Mouse (Mus musculus) G1E (cell line): ENCODE measurements at regions not wholly inside any gene's neighbourhood (a gene's known extent, or its start where the extent isn't known, plus 50 kb on each side); places are given as distances from the start of the nearest gene placed in this dataset.

Experiments used
- ATAC-seq: 2 replicates; pipeline ENCODE4 v1.8.0; 2016; ENCODE audit warnings: mild to moderate bottlenecking; ENCODE audit not compliant: insufficient number of reproducible peaks, poor library complexity, low FRiP score, severe bottlenecking; ENCODE audit errors: extremely low read depth
- DNase-seq: peaks from one replicate; pipeline ENCODE4 v3.0.0; 2012; ENCODE audit warnings: low spot score
- H3K27me3 ChIP-seq: 2 replicates; pipeline ENCODE4 v1.6.1; 2012; ENCODE audit warnings: mild to moderate bottlenecking, low read length, inconsistent platforms; ENCODE audit not compliant: insufficient read depth
- H3K36me3 ChIP-seq: replicated peaks from 2 replicates; pipeline ENCODE3; 2012; ENCODE audit warnings: mild to moderate bottlenecking, inconsistent platforms
- H3K4me1 ChIP-seq: 2 replicates; pipeline ENCODE4 v1.6.1; 2012; ENCODE audit warnings: low read depth, low read length, inconsistent platforms, mixed read lengths; ENCODE audit not compliant: insufficient read depth
- H3K4me3 ChIP-seq: 2 replicates; pipeline ENCODE4 v1.5.1; 2012; ENCODE audit warnings: low read depth, mild to moderate bottlenecking, inconsistent platforms, low read length, moderate library complexity, mixed read lengths
- H3K9me3 ChIP-seq: replicated peaks from 2 replicates; pipeline ENCODE4 v1.6.1; 2012; ENCODE audit warnings: inconsistent platforms
- CTCF ChIP-seq: IDR thresholded peaks from 2 replicates; pipeline ENCODE4 v1.5.1; 2012; ENCODE audit warnings: low read depth, low read length, inconsistent platforms, mixed read lengths
- GATA1 ChIP-seq: IDR thresholded peaks from 2 replicates; pipeline ENCODE4 v1.6.1; 2012; ENCODE audit warnings: borderline replicate concordance, low read length, inconsistent platforms, mixed read lengths
- GATA2 ChIP-seq: IDR thresholded peaks from 2 replicates; pipeline ENCODE4 v1.6.1; 2012; ENCODE audit warnings: low read depth, low read length, inconsistent platforms, borderline replicate concordance
- POLR2AphosphoS5 ChIP-seq: IDR thresholded peaks from 2 replicates; pipeline ENCODE4 v1.6.1; 2012; ENCODE audit warnings: low read depth, low read length, inconsistent platforms; ENCODE audit not compliant: insufficient replicate concordance
- TAL1 ChIP-seq: conservative IDR thresholded peaks from 2 replicates; pipeline ENCODE4 v1.6.1; 2012; ENCODE audit warnings: low read depth, low read length, inconsistent platforms, mixed read lengths

DNA sequence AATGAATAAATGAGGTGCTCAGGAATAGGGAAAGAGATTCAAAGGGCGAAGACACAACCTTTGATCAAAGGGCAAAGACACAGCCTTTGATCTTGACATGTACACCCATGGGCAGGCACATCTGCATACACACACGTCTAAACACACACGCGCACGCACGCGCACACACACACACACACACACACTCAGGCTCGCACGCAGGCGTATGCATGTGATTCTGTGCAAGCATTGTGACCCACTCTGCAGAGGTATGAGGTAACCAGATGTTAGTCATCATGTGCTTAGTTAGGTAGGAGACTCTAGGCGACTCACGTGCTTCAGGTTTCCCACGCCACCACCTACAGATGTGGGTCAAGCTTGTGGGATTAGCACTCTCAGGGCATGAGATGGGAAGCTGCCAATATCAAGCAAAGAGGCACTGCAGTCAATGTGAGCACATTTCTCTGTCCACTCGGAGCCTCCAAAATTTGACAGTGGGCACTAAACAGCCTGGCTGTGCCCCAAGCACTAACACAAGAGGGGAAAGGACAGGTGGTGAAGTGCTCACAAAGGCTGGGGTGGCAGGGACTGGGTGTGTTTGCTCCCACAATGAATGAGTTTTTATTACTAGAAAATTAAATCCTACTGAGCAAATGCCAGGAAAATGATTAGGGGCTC is 123.3 kb upstream of the Slc44a1 start:
- TF ChIP-seq CTCF (no peak), TAL1 (no peak), GATA1 (no peak), GATA2 (no peak), POLR2AphosphoS5 (no peak)
- DNase-seq (no peak), ATAC-seq (no peak)
- Histone ChIP-seq H3K4me1 (peaks cover 8% of the 10 kb centered on the region), H3K36me3 (no peaks in the 10 kb centered on the region), H3K4me3 (no peak overlapping the region), H3K9me3 (no peaks in the 10 kb centered on the region), H3K27me3 (peaks cover 10% of the 10 kb centered on the region)

DNA sequence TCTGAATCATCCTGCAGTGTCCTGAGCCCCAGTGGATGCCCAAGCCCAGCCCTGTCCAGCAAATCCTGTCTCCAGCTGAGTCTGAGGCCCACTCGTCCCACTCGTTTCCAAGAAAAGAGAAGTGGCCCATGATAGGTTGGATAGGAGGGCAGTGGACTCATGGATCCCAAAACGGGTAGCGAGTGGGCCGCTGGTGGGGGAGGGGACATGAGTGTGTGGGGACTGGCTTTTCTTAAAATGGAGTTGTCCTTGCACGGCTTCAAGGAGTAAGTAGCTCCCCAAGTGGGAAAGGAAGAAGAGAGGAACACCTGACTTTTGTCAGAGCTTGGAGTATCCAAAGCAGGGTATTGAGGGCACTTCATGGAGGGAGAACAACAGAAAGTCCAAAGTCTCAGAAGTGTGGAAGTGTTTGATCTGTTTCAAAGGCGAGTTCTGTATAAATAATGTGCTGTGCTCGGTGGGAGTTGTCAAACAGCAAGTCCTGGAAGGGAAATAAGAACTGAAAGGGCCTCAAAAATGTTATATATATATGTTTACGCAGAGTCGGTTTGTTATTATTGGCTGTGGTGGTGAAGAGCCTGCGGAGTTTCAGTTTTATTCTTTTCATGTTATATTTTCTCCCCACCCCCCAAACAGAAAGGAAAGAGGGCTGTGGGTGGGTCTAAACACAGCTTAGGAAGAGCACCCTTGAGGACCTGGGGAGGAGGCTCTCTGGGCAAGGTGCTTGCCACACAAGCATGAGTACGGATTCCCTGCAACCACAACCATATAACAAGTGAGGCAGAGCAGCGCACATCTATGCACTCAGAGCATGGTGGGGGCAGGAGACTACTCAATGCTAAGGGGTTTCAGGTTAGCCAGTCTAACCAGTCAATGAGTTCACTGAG is 124.1 kb upstream of the Slc44a1 start:
- TF ChIP-seq CTCF (no peak), POLR2AphosphoS5 (no peak), GATA2 (no peak), GATA1 (no peak), TAL1 (no peak)
- Histone ChIP-seq H3K9me3 (no peaks in the 10 kb centered on the region), H3K36me3 (no peaks in the 10 kb centered on the region), H3K4me1 (peaks cover 5% of the 10 kb centered on the region), H3K27me3 (peaks cover 10% of the 10 kb centered on the region), H3K4me3 (no peak overlapping the region)
- ATAC-seq (no peak), DNase-seq (no peak)

DNA sequence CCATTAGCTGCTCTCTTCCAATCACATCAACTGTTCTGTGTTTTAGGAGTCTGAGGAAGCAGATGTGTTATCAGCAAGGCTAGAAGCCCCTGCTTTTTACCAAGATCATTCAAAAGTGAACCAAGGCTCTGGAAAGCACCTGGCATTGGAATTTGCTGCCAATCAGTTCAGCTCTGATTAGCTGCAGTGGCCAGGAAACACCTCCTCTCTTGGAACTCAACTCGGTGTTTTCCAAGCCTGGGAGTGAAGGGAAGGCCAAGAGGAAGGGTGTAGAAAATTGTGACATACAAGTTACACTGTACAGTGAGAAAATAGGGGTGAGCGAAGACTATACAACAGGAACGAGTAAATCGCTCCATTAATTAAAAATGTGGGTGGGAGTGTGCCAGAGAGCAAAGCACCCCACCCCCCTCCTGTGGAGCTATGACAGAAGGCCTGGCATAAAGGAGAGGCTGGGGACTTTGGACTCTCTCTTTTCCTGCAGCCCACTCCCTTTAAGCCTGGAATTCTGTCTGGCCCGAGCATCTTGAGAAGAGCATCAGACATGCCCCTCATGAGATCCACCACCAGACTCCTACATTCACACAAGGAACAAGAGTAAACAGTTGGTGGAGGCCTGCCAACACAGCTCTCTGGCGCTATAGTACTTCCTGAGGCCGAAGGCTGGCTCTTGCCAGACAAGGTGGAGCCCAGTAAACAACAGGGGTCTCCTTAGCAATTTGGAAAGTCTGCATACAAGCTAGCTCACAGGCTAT is 124.9 kb upstream of the Slc44a1 start:
- DNase-seq, result no peak
- H3K4me1 ChIP-seq, result peaks cover 2% of the 10 kb centered on the region; the same call in 1 of the 2 replicates
- H3K27me3 ChIP-seq, result peaks cover 10% of the 10 kb centered on the region
- TF ChIP-seq GATA2 (no peak), CTCF (no peak), GATA1 (no peak), TAL1 (no peak), POLR2AphosphoS5 (no peak)
- H3K4me3 ChIP-seq, result no peak overlapping the region
- H3K36me3 ChIP-seq, result no peaks in the 10 kb centered on the region
- no peaks in the 10 kb centered on the region for H3K9me3 ChIP-seq
- ATAC-seq, result no peak

DNA sequence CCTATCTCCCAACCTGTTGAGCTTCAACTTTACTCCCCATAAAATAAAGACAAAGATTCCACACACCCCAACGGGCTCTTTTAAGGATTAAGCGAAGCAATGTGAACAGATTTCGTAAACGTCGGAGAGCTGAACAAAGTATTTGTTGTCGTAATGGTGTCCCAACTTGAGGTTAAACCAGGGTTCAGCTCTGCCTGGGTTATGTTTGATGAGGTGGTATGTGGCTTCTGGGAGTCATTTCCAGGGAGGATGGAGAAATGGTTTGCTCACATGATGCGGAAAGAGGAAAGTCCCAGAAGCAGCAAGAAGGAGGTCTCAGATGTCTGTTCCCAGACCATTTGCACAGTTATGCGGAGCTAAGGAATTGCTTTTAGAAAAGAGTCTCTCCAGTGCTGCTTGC is 126.1 kb upstream of the Slc44a1 start:
- Histone ChIP-seq H3K4me1 (peaks cover 2% of the 10 kb centered on the region; the same call in 1 of the 2 replicates), H3K4me3 (no peak overlapping the region), H3K36me3 (no peaks in the 10 kb centered on the region), H3K27me3 (peaks cover 10% of the 10 kb centered on the region), H3K9me3 (no peaks in the 10 kb centered on the region)
- no peak for DNase-seq
- no peak for TF ChIP-seq CTCF
- TF ChIP-seq GATA2, result no peak
- no peak for TF ChIP-seq GATA1
- no peak for TF ChIP-seq TAL1
- no peak for TF ChIP-seq POLR2AphosphoS5
- ATAC-seq, result no peak

DNA sequence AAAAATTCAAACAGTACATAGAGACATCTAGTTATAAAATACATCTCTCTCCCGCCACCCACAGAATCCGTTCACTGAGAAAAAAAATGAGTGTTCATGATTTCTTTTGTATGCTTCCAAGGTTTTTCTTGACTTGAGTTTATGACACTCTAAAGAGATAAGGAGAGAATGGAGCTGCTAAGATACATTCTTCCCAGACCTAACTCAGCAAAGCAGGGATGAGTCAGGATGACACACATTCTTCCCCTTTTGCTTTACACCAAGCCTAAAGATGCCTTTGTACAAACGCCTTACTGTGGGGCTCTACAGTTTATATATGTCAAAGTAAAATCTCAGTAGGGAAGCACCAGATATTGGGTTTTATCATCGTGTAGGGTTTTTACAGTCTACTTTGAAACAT is 133.1 kb upstream of the Slc44a1 start:
- no peaks in the 10 kb centered on the region for H3K36me3 ChIP-seq
- peaks cover 6% of the 10 kb centered on the region for H3K27me3 ChIP-seq
- no peak for ATAC-seq
- no peaks in the 10 kb centered on the region for H3K9me3 ChIP-seq
- H3K4me3 ChIP-seq, result no peak overlapping the region
- H3K4me1 ChIP-seq, result no peaks in the 10 kb centered on the region; the same call in 1 of the 2 replicates
- no peak for DNase-seq
- TF ChIP-seq POLR2AphosphoS5 (no peak), GATA1 (no peak)

DNA sequence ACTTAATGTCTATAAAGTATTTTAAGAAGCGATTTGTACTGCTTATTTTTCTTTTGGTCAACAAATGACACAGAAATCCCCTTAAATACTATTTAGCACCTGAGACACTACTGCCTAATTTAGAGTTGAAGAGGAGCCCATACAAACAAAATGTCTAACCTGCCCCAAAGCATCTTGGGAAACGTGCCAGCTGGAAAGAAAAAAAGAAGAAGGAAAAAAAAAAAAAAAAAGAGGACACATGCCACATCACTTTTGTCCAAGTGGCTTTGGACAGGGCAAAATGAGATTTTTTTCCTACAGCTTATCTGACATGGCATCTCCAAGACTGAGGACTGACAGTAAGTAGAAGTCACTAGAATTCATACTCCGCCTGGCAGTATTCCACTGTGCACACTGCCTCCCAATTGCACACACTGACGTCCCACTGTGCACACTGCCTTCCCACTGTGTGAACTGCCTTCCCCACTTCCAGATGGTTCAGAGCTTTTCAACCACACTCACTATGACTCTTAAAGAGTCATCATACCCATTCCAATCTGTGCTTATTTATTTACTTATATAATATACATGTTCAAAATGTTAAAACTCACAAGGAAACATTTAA is 135.3 kb upstream of the Slc44a1 start:
- DNase-seq (no peak), ATAC-seq (no peak)
- no peaks in the 10 kb centered on the region for H3K36me3 ChIP-seq
- H3K27me3 ChIP-seq, result peaks cover 7% of the 10 kb centered on the region
- H3K9me3 ChIP-seq, result no peaks in the 10 kb centered on the region
- no peak overlapping the region for H3K4me3 ChIP-seq
- TF ChIP-seq GATA2, result no peak
- TF ChIP-seq CTCF, result no peak
- no peak for TF ChIP-seq POLR2AphosphoS5
- no peak for TF ChIP-seq TAL1
- no peak for TF ChIP-seq GATA1
- H3K4me1 ChIP-seq, result no peaks in the 10 kb centered on the region; the same call in 1 of the 2 replicates
